Mouse (Mus musculus) lung, postnatal 0 days (tissue): ENCODE measurements around the gene Cd2ap.
A peak's percentile ranks its signal among the peaks of the same experiment; 100 is the strongest.

Experiments
- CTCF ChIP-seq: IDR thresholded peaks from 2 replicates; pipeline ENCODE4 v1.5.1; 2016; ENCODE audit warnings: antibody characterized with exemption, mild to moderate bottlenecking
- EP300 ChIP-seq: IDR thresholded peaks from 2 replicates; pipeline ENCODE4 v1.6.1; 2016; ENCODE audit warnings: antibody characterized with exemption, mild to moderate bottlenecking, control low read depth

DNA sequence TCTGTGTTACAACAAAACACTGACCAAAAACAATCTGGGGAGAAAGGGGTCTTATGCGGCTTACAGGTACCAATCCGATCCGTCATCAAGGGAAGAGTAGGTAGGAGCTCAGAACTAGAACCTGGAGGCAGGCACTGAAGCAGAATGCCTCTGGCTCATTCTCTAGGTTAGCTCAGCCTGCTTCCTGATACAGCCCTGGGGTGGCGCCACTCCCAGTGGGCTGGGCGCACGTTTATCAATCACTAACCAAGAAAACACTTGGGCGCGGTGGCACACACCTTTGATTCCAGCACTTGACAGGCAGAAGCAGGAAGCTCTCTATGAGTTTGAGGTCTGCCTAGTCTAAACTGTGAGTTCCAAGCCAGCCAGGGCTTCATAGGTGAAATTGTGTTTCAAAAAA is 7.3 kb upstream of the Cd2ap start:
- TF ChIP-seq EP300 (no peak), CTCF (peak; percentile 23)
